Mouse (Mus musculus) lung, postnatal 0 days (tissue): ENCODE results near the gene Stox1.

ENCODE experiments used
- CTCF ChIP-seq: IDR thresholded peaks from 2 replicates; pipeline ENCODE4 v1.5.1; 2016; ENCODE audit warnings: antibody characterized with exemption, mild to moderate bottlenecking
- EP300 ChIP-seq: IDR thresholded peaks from 2 replicates; pipeline ENCODE4 v1.6.1; 2016; ENCODE audit warnings: antibody characterized with exemption, mild to moderate bottlenecking, control low read depth

- TF ChIP-seq CTCF = no peak
- TF ChIP-seq EP300 = peak; percentile 54
Observed at GRCm38 (mm10) chr10:62664963-62665590, 60.9 kb downstream of the Stox1 start.
